Mouse (Mus musculus) neural tube, embryonic 10.5 days (tissue): Measurements from ENCODE around the gene Ikzf5.

ENCODE experiments used
- DNase-seq: peaks from one replicate; pipeline ENCODE4 v3.0.0-alpha.2; 2017; ENCODE audit warnings: low spot score; ENCODE audit errors: extremely low spot score

The Ikzf5 gene

GRCm38 (mm10) chr7:131356105-131356504, 54.2 kb downstream of the Ikzf5 start:
- no peak for DNase-seq

GRCm38 (mm10) chr7:131345856-131346541, 64.3 kb downstream of the Ikzf5 start:
- DNase-seq, result no peak
